Mouse (Mus musculus): Measurements from ENCODE around the gene Wbp1l. TPM values are rescaled to one million over a fixed set of nuclear protein-coding genes. Genes with fewer than 3 reads are reported as not detected.

Wbp1l gene
- total and polyA plus RNA-seq, 3 experiments = 52.9 to 70.0 TPM; not detected in 1

DNA sequence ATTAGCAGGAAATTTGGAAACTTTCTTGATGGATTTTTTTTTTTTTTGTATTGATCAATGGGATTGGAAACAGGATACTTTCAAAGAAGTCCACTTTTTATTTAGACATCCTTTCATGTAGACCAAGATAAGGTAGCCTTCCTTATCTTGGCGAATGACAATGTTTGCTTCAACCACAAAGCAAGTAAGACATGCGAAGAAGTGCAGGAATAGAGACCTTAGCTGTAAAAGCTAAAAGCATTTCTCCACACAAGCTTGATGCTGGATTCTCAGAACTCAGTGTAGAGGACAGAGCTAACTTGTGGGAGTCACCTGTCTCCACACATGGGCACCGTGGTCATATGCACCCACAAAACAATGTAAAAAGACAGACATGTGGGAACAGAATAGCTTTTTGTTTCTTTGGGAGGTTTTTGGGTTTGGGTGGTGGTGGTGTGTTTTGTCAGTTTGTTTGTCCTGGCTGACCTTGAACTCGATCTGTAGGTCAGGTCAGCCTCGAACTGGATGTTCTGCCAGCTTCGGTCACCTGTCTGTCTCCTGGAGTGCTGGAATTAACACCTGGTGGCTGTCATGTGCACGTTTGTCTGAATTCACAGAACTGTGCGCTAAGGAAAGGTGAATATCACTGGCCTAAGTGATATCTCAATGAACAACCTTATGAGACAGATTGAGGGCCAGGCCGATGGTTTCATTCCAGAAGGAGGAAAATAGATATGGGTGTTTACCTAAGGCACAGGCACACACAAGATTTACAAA, 107.8 kb downstream of the Wbp1l start:
- peak overlapping the region; percentile 78 for H3K9ac ChIP-seq (ENCODE audit: control insufficient read depth, low read depth, low read length, poor library complexity, severe bottlenecking)
- no peaks in the 10 kb centered on the region for H3K79me2 ChIP-seq (ENCODE audit: control insufficient read depth, insufficient read depth, low read length, poor library complexity)
- TF ChIP-seq GATA1 (IDR thresholded peaks at IDR 0.05; ENCODE audit: low read depth, low read length) (peak; percentile 93), HCFC1 (IDR thresholded peaks at IDR 0.05; ENCODE audit: low read depth, low read length) (0 out of 2 replicates have a peak, but pooled peaks have one; percentile 29), BHLHE40 (IDR thresholded peaks at IDR 0.05; ENCODE audit: borderline replicate concordance, low read depth, low read length) (peak; percentile 40; the same call in 1 of the 2 replicates), E2F4 (IDR thresholded peaks at IDR 0.05; ENCODE audit: borderline replicate concordance, low read depth, low read length) (no peak), CTCF (IDR thresholded peaks at IDR 0.05 in 2 of 3, conservative IDR thresholded peaks at IDR 0.05 in 1 of 3; ENCODE audit: control insufficient read depth in 1 of 3, insufficient read depth in 1 of 3, low read depth in 2 of 3, low read length in 3 of 3, poor library complexity in 1 of 3, severe bottlenecking in 1 of 3) (no peak), UBTF (IDR thresholded peaks at IDR 0.05; ENCODE audit: borderline replicate concordance, insufficient read depth, low read depth, low read length) (no peak), NELFE (IDR thresholded peaks at IDR 0.05; ENCODE audit: low read depth, low read length) (no peak), EP300 (IDR thresholded peaks at IDR 0.05; ENCODE audit: low read depth in 1 of 2, low read length in 2 of 2) (peak; percentile 67 to 79), MAFK (IDR thresholded peaks at IDR 0.05; ENCODE audit: borderline replicate concordance, low read depth, low read length) (no peak), GABPA (IDR thresholded peaks at IDR 0.05; ENCODE audit: low read depth, low read length) (no peak), TCF12 (IDR thresholded peaks at IDR 0.05; ENCODE audit: low read depth, low read length) (peak; percentile 45; the same call in 1 of the 2 replicates), RAD21 (IDR thresholded peaks at IDR 0.05; ENCODE audit: low read depth, low read length) (no peak), NRF1 (IDR thresholded peaks at IDR 0.05; ENCODE audit: insufficient read depth, low read depth, low read length, poor library complexity, severe bottlenecking) (no peak), RCOR1 (IDR thresholded peaks at IDR 0.05; ENCODE audit: low read depth, low read length) (no peak; the same call in 1 of the 2 replicates), POLR2A (IDR thresholded peaks at IDR 0.05; ENCODE audit: control insufficient read depth in 1 of 2, insufficient read depth in 1 of 2, low read depth in 1 of 2, low read length in 2 of 2, poor library complexity in 1 of 2) (no peak), ELF1 (IDR thresholded peaks at IDR 0.05; ENCODE audit: low read depth, low read length) (no peak), ZMIZ1 (IDR thresholded peaks at IDR 0.05; ENCODE audit: low read depth, low read length) (no peak), JUND (IDR thresholded peaks at IDR 0.05; ENCODE audit: low read depth, low read length) (no peak), SIN3A (IDR thresholded peaks at IDR 0.05; ENCODE audit: low read length) (peak; percentile 56; the same call in 1 of the 2 replicates), POLR2AphosphoS2 (IDR thresholded peaks at IDR 0.05; ENCODE audit: low read length) (no peak), POLR2AphosphoS5 (IDR thresholded peaks at IDR 0.05; ENCODE audit: borderline replicate concordance, low read depth, low read length) (no peak), ETS1 (IDR thresholded peaks at IDR 0.05; ENCODE audit: low read depth, low read length) (peak; percentile 66), SMC3 (IDR thresholded peaks at IDR 0.05; ENCODE audit: low read depth, low read length) (no peak), MYC (IDR thresholded peaks at IDR 0.05; ENCODE audit: low read depth, low read length) (no peak), MAX (IDR thresholded peaks at IDR 0.05; ENCODE audit: low read length) (no peak), TBP (IDR thresholded peaks at IDR 0.05; ENCODE audit: low read depth, low read length) (no peak; the same call in 1 of the 2 replicates), USF1 (IDR thresholded peaks at IDR 0.05; ENCODE audit: low read depth, low read length) (no peak), MXI1 (IDR thresholded peaks at IDR 0.05; ENCODE audit: low read depth, low read length) (peak; percentile 61), MAZ (IDR thresholded peaks at IDR 0.05; ENCODE audit: low read depth, low read length) (no peak), ZNF384 (IDR thresholded peaks at IDR 0.05; ENCODE audit: low read depth, low read length) (no peak), TAL1 (IDR thresholded peaks at IDR 0.05; ENCODE audit: low read length) (no peak; the same call in 1 of the 2 replicates), USF2 (IDR thresholded peaks at IDR 0.05; ENCODE audit: borderline replicate concordance in 1 of 2, insufficient read depth in 1 of 2, low read depth in 1 of 2, low read length in 2 of 2) (no peak), MEF2A (IDR thresholded peaks at IDR 0.05; ENCODE audit: extremely low read depth, insufficient replicate concordance, low read depth, low read length, poor library complexity, severe bottlenecking) (no peak), ZC3H11A (IDR thresholded peaks at IDR 0.05; ENCODE audit: low read depth, low read length) (no peak)
- peak overlapping the region; percentile 69 for H3K27ac ChIP-seq (ENCODE audit: control insufficient read depth, low read depth, low read length)
- H3K4me3 ChIP-seq (ENCODE audit: control insufficient read depth in 1 of 2, insufficient read depth in 1 of 2, low read depth in 2 of 2, low read length in 2 of 2) = peak overlapping the region; percentile 71 to 76
- H3K4me1 ChIP-seq (ENCODE audit: control insufficient read depth in 1 of 2, insufficient read depth in 2 of 2, low read length in 2 of 2) = peaks cover 19 to 53% of the 10 kb centered on the region in 2 experiments
- H3K36me3 ChIP-seq (ENCODE audit: control insufficient read depth in 1 of 2, insufficient read depth in 2 of 2, low read length in 2 of 2) = peaks cover 0 to 40% of the 10 kb centered on the region in 2 experiments; a peak in 2 of 4 replicates
- no peaks in the 10 kb centered on the region for H3K9me3 ChIP-seq (replicated peaks; ENCODE audit: insufficient read depth, low read length)
- DNase-seq (ENCODE audit: low read depth, low spot score) = peak; percentile 64
- no peaks in the 10 kb centered on the region for H3K27me3 ChIP-seq (ENCODE audit: control insufficient read depth in 1 of 2, insufficient read depth in 2 of 2, low read length in 2 of 2)

Data from MEL (cell line).